Mouse (Mus musculus) layer of hippocampus, adult 6 months (tissue): ENCODE measurements around the gene Ift57. TPM values are rescaled to one million over a fixed set of nuclear protein-coding genes. Genes with fewer than 3 reads are reported as not detected.

Source experiments
- long read RNA-seq, 2 experiments: library from polyadenylated mRNA; unstranded; transcript quantifications; one replicate each; pipeline ENCODE4 v2.0.0; 2019 to 2020
- polyA plus RNA-seq: library from polyadenylated mRNA; unstranded; fragments of <200 nt; fragmentation: Nextera tagmentation; gene quantifications from 2 replicates; pipeline ENCODE4 v1.2.3, GENCODE M21; 2021

Gene Ift57
- polyA plus RNA-seq: 44.6 and 54.4 TPM in 2 replicates
- long read RNA-seq, experiment 1, transcript Ift57-201 (11 exons, 2,601 nt): major isoform, 61 of 90 reads
- long read RNA-seq, experiment 1, partial matches to known transcripts: 21 of 90 reads
- long read RNA-seq, experiment 1, other reads (novel, unspliced or antisense): 8 of 90 reads
- long read RNA-seq, experiment 2, transcript Ift57-201 (11 exons, 2,601 nt): major isoform, 218 of 266 reads
- long read RNA-seq, experiment 2, partial matches to known transcripts: 24 of 266 reads
- long read RNA-seq, experiment 2, other reads (novel, unspliced or antisense): 22 of 266 reads

DNA sequence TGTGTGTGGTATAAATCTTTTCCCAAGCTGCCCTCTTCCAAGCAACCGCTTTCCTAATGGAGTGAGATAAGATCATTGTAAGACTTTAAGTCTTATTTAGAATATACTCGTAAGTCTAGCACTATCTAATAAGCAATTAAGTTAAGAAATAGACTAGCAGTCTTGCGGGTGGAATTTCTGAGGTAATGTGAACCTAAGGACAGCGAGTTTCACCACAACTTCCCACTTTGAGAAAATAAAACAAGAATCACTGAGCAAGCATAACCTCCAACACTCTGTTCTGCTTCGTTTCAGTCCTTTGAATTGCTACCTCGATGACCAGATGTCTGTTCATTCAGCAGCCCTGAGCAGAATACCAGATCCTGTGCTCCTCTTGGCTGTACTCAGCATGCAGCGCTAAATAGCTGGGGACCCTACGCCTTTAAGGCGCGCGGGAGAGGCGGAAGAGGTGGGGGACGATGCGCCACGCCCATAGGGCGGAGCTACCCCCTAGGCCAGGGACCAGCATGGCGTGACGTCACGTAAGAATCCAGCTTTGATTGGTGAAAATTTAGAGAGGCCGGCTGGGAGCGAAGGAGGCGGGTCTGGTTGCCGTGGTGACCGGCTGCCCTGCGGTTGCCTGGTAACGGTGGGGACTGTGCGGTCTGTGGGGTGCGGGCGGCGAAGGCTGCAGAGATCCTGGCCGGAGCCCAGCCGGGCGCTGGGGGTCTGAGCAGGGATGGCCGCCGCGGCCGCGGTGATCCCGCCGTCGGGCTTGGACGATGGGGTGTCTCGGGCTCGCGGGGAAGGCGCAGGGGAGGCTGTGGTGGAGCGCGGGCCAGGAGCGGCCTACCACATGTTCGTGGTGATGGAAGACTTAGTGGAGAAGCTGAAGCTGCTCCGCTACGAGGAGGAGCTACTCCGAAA lies at the start of gene Ift57:
Gene Ift57, plus strand, starts transcription at position 614 of the 906 bp plus-strand sequence.

DNA sequence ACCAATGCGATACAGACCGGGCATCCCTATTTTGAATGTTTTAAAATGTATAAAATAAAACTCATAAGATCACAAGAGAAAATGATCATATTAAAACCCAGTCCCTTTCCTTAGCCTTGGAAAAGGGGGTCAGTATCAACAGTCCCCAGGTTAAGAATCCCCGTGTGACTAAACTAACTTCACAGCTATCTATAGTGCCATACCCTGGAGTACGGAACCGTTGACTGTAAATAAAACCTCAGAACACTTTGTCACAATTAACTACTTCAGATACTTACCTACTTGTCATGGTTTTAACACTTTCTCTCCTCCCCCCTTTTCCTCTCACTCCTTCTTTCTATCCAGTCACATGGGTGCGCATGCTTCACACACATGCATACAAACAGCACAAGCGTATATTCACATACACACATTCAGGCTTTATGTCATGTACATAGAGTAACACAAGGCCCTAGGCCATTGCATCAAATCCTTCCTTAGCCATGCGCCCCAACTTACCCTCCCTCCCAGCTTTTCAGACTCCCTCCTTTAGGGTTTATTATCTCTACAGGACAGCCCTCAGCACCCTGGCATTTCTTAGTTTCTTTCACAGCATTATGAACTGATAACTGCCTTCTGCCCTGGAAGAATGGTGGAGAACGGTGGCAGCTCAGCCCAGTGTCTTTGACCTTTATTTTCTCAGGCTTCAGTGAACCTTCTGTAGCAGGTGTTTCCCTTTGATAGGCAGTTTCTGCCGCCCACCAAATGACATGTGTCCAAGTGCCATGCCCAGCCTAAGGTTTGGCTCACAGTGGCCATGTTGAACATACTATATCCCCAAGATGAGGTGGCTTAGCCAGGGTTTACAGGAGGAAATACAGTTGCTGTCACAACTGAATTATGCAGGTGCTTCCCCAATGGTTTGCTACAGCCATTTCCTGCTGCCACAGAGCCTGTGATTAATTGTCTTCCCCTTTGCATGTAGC lies 100.8 kb downstream of the Ift57 start, which contains the start of gene Cd47:
Gene Cd47, plus strand, starts transcription at position 937 of the 965 bp plus-strand sequence.

Other genes starting within 250 kb of the Ift57 start
- gene Cd47, start 101.3 kb downstream of the Ift57 start, polyA plus RNA-seq: 311 and 338 TPM in 2 replicates